Mouse (Mus musculus) layer of hippocampus, postnatal 36 days (tissue): Measurements from ENCODE around the gene Tamm41. TPM values are rescaled to one million over a fixed set of nuclear protein-coding genes. Genes with fewer than 3 reads are reported as not detected.

Experiments used
- DNase-seq, 2 experiments: peaks; one replicate each; pipeline ENCODE4 v3.0.0; 2022
- total RNA-seq, 2 experiments: library from RNA; stranded (reverse); gene quantifications; 2 replicates each; pipeline ENCODE4 v1.2.3; 2021

Gene Tamm41
- total RNA-seq, 2 experiments from 2014 or later: 16.2 to 17.3 TPM

- DNase-seq: no peak
Observed at GRCm38 (mm10) chr6:115022876-115023275, 14.8 kb downstream of the Tamm41 start.

GRCm38 (mm10) chr6:115015461-115015860 lies 22.2 kb downstream of the Tamm41 start:
- no peak for DNase-seq

- no peak for DNase-seq
Observed at GRCm38 (mm10) chr6:115013574-115013973, 24.1 kb downstream of the Tamm41 start.

- no peak for DNase-seq
Observed at GRCm38 (mm10) chr6:115011792-115012191, 25.9 kb downstream of the Tamm41 start.

- DNase-seq: no peak
Observed at GRCm38 (mm10) chr6:115010815-115011214, 26.9 kb downstream of the Tamm41 start.

- no peak for DNase-seq
Observed at GRCm38 (mm10) chr6:115010304-115010703, 27.4 kb downstream of the Tamm41 start.

- DNase-seq: peak; percentile 72 to 77
Observed at GRCm38 (mm10) chr6:115007728-115008127, 29.9 kb downstream of the Tamm41 start.

GRCm38 (mm10) chr6:115006948-115007347 lies 30.7 kb downstream of the Tamm41 start:
- no peak for DNase-seq

GRCm38 (mm10) chr6:115006065-115006464 lies 31.6 kb downstream of the Tamm41 start:
- DNase-seq: no peak

- DNase-seq: peak; percentile 48 to 53
Observed at GRCm38 (mm10) chr6:115005351-115005890, 32.3 kb downstream of the Tamm41 start.

GRCm38 (mm10) chr6:115004636-115005035 lies 33.0 kb downstream of the Tamm41 start:
- peak; percentile 82 for DNase-seq

- no peak for DNase-seq
Observed at GRCm38 (mm10) chr6:114998374-114999031, 39.2 kb downstream of the Tamm41 start.

GRCm38 (mm10) chr6:114997471-114997870 lies 40.2 kb downstream of the Tamm41 start:
- DNase-seq: no peak

- no peak for DNase-seq
Observed at GRCm38 (mm10) chr6:114996910-114997309, 40.8 kb downstream of the Tamm41 start.

- DNase-seq: no peak
Observed at GRCm38 (mm10) chr6:114994079-114994478, 43.6 kb downstream of the Tamm41 start.

- no peak for DNase-seq
Observed at GRCm38 (mm10) chr6:114993659-114994058, 44.0 kb downstream of the Tamm41 start.

GRCm38 (mm10) chr6:114991909-114992308 lies 45.8 kb downstream of the Tamm41 start:
- no peak for DNase-seq

GRCm38 (mm10) chr6:114988619-114988980 lies 49.1 kb downstream of the Tamm41 start:
- DNase-seq: no peak

GRCm38 (mm10) chr6:114987966-114988618 lies 49.6 kb downstream of the Tamm41 start:
- no peak for DNase-seq

- no peak for DNase-seq
Observed at GRCm38 (mm10) chr6:114982671-114983070, 55.0 kb downstream of the Tamm41 start.

GRCm38 (mm10) chr6:114979715-114980114 lies 58.0 kb downstream of the Tamm41 start:
- DNase-seq: no peak

- peak; percentile 40 to 41 for DNase-seq
Observed at GRCm38 (mm10) chr6:114976915-114977419, 60.7 kb downstream of the Tamm41 start.

GRCm38 (mm10) chr6:114974331-114974730 lies 63.3 kb downstream of the Tamm41 start:
- no peak for DNase-seq

GRCm38 (mm10) chr6:114972988-114973387 lies 64.7 kb downstream of the Tamm41 start:
- no peak for DNase-seq
